Mouse (Mus musculus) heart, adult 8-10 months (tissue): ENCODE measurements around the gene LTO1. TPM values are rescaled to one million over a fixed set of nuclear protein-coding genes. Genes with fewer than 3 reads are reported as not detected.
A peak's percentile ranks its signal among the peaks of the same experiment; 100 is the strongest.

ENCODE experiments used
- DNase-seq: peaks from one replicate; pipeline ENCODE4 v3.0.0; 2022; ENCODE audit warnings: low spot score
- total RNA-seq, 4 experiments: library from RNA; stranded (reverse); gene quantifications; 2 replicates each; pipeline ENCODE4 v1.2.4; 2022

Gene LTO1
- total RNA-seq, 4 experiments from 2014 or later = 14.6 to 18.2 (median 17.4) TPM

GRCm38 (mm10) chr7:144939344-144940002, 24.6 kb downstream of the LTO1 start, which contains the start of gene Ccnd1:
TSS of gene Ccnd1 (minus strand) at chr7:144939925.
- peak; percentile 77 for DNase-seq

GRCm38 (mm10) chr7:144940003-144940571, 25.2 kb downstream of the LTO1 start:
- peak; percentile 57 for DNase-seq

- DNase-seq = no peak
Observed at GRCm38 (mm10) chr7:144940585-144940984, 25.7 kb downstream of the LTO1 start.

- DNase-seq = peak; percentile 96
Observed at GRCm38 (mm10) chr7:144941242-144941831, 26.4 kb downstream of the LTO1 start.

GRCm38 (mm10) chr7:144942071-144942743, 27.3 kb downstream of the LTO1 start:
- DNase-seq = peak; percentile 38

- DNase-seq = no peak
Observed at GRCm38 (mm10) chr7:144942744-144943135, 27.8 kb downstream of the LTO1 start.

- DNase-seq = peak; percentile 73
Observed at GRCm38 (mm10) chr7:144943254-144943653, 28.4 kb downstream of the LTO1 start.

- DNase-seq = no peak
Observed at GRCm38 (mm10) chr7:144958509-144959395, 43.9 kb downstream of the LTO1 start.

- no peak for DNase-seq
Observed at GRCm38 (mm10) chr7:144963911-144964310, 49.0 kb downstream of the LTO1 start.

GRCm38 (mm10) chr7:144964316-144964715, 49.4 kb downstream of the LTO1 start:
- no peak for DNase-seq

- DNase-seq = no peak
Observed at GRCm38 (mm10) chr7:144965893-144966292, 51.0 kb downstream of the LTO1 start.

- no peak for DNase-seq
Observed at GRCm38 (mm10) chr7:144970997-144971768, 56.3 kb downstream of the LTO1 start.

GRCm38 (mm10) chr7:144971769-144972168, 56.9 kb downstream of the LTO1 start:
- no peak for DNase-seq

GRCm38 (mm10) chr7:144973461-144973860, 58.6 kb downstream of the LTO1 start:
- peak; percentile 46 for DNase-seq

- DNase-seq = no peak
Observed at GRCm38 (mm10) chr7:144977121-144977520, 62.2 kb downstream of the LTO1 start.

- no peak for DNase-seq
Observed at GRCm38 (mm10) chr7:144979814-144980213, 64.9 kb downstream of the LTO1 start.
